Mouse (Mus musculus) testis, adult 2 months (tissue): Measurements from ENCODE around the gene Capza1. TPM values are rescaled to one million over a fixed set of nuclear protein-coding genes. Genes with fewer than 3 reads are reported as not detected.
"Not testable (repeated sequence)": the region's sequence is repeated elsewhere in the genome, so short reads cannot be mapped to it uniquely, and the experiment has no call there.

Experiments
- H3K27ac ChIP-seq: fragments of 200-500 bp; 2 replicates; pipeline ENCODE4 v1.5.1; 2012; ENCODE audit warnings: low read depth, low read length; ENCODE audit not compliant: control insufficient read depth, insufficient read depth
- H3K27me3 ChIP-seq: fragments of 200-500 bp; 2 replicates; pipeline ENCODE4 v1.6.1; 2012; ENCODE audit warnings: mild to moderate bottlenecking, low read length, moderate library complexity; ENCODE audit not compliant: control insufficient read depth, insufficient read depth
- H3K36me3 ChIP-seq: fragments of 200-500 bp; 2 replicates; pipeline ENCODE4 v1.6.1; 2012; ENCODE audit warnings: mild to moderate bottlenecking, low read length; ENCODE audit not compliant: control insufficient read depth, insufficient read depth
- H3K4me1 ChIP-seq: fragments of 200-500 bp; 2 replicates; pipeline ENCODE4 v1.6.1; 2012; ENCODE audit warnings: low read length; ENCODE audit not compliant: control insufficient read depth, insufficient read depth
- H3K4me3 ChIP-seq: fragments of 200-500 bp; 2 replicates; pipeline ENCODE4 v1.5.1; 2012; ENCODE audit warnings: low read depth, mild to moderate bottlenecking, low read length, moderate library complexity, mixed read lengths; ENCODE audit not compliant: control insufficient read depth
- CTCF ChIP-seq: fragments of 200-500 bp; IDR thresholded peaks from 2 replicates; pipeline ENCODE4 v1.5.1; 2012; ENCODE audit warnings: low read depth, mild to moderate bottlenecking, inconsistent platforms, low read length, moderate library complexity; ENCODE audit not compliant: control insufficient read depth, insufficient read depth, insufficient replicate concordance
- POLR2A ChIP-seq: fragments of 200-500 bp; IDR thresholded peaks from 2 replicates; pipeline ENCODE4 v1.6.1; 2012; ENCODE audit warnings: low read depth, mild to moderate bottlenecking, inconsistent platforms, low read length, moderate library complexity; ENCODE audit not compliant: control insufficient read depth
- polyA plus RNA-seq: library from polyadenylated mRNA; depleted of rRNA; stranded (reverse); fragments of >200 nt; gene quantifications from 2 replicates; pipeline ENCODE4 v1.2.3, GENCODE M21; 2012

Gene Capza1
- polyA plus RNA-seq, 1 experiment = 84.4 TPM

DNA sequence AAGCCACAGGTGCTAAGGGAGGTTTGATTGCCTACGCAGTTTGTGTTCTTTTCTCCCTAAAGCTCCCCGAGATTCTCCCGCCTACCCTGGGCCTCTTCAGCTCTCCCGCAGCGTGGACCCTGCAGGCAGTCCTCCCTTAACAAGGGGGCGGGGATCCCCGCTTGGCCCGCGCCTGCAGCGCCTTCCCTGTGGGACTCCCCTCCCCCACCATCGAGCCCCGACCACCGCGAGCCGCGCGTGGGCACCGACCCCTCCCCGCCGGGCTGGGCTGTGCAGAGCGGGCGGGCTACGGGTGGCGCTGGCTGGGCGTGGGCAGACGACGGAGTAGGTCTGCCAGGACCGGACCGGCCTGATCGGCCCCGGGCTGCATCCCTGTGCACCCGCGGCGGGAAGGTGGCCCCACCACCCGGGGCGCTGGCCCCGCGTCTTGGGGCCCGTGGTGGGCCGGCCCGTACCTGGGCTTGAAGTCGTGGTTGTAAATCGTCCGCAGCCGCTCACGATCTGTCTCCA, 46.8 kb downstream of the Capza1 start:
- Histone ChIP-seq H3K27ac (peak overlapping the region; percentile 89), H3K4me1 (peaks cover 16% of the 10 kb centered on the region), H3K4me3 (peak overlapping the region; percentile 91), H3K27me3 (no peaks in the 10 kb centered on the region), H3K36me3 (peaks cover 1% of the 10 kb centered on the region; the same call in 1 of the 2 replicates)
- TF ChIP-seq POLR2A = no peak
- no peak for TF ChIP-seq CTCF

DNA sequence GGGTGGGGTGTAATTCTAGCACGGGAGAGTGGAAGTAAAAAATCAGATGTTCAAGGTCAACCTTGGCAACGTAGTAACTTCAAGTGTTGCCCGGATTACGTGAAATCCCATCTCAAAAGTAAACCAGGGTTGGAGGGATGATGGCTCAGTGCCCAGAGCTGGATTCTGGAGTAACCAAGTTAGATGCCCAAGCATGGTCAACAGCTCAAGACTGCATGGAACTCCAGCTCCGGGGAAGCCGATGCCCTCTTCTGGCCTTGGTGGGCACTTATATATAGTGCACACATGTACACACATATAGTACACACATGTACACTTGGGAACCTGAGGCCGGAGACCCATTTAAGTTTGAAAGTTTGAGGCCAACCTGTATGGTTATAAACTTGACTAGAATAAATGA, 48.2 kb downstream of the Capza1 start:
- Histone ChIP-seq H3K27me3 (no peaks in the 10 kb centered on the region), H3K4me3 (no peak overlapping the region), H3K27ac (peak overlapping the region; percentile 5; the same call in 1 of the 2 replicates), H3K36me3 (no peaks in the 10 kb centered on the region), H3K4me1 (peaks cover 16% of the 10 kb centered on the region)
- TF ChIP-seq POLR2A (no peak), CTCF (no peak)

DNA sequence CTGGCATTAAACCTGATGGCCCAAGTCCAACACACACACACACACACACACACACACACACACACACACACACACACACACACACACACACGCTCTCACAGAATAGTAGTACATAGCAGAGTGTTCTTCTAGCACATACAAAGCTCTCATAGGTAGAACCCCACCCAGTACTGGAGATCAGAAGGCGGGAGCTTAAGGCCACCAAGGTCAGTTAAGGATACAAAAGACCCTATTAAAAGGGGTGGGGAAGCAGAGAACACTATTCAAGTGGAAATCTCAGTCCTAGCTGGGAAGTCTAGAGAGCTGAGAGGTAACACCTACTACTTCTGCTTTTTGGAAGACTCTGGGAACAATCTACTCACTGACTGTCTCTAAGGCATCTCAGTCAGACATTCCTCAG, 49.0 kb downstream of the Capza1 start:
- no peak overlapping the region for H3K4me3 ChIP-seq
- H3K27ac ChIP-seq = no peak overlapping the region
- peaks cover 16% of the 10 kb centered on the region for H3K4me1 ChIP-seq
- H3K27me3 ChIP-seq = no peaks in the 10 kb centered on the region
- TF ChIP-seq CTCF (no peak), POLR2A (no peak)
- H3K36me3 ChIP-seq = no peaks in the 10 kb centered on the region

DNA sequence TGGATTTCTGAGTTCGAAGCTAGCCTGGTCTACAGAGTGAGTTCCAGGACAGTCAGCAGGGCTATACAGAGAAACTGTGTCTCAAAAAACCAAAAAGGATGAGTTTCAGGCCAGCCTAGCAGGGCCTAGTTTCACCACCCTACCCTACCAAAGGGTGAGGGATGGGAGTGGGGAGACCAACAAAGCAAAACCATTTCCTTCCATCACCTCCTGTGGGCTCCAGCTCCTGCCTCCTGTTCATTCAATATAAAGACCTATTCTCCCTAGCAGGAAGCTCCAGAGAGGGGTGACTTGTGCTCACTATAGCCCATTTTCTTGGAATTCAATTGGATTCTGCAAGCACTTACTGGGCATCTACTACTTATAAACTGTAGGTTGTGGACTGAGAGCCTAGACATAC, 49.6 kb downstream of the Capza1 start:
- peaks cover 16% of the 10 kb centered on the region for H3K4me1 ChIP-seq
- no peak overlapping the region for H3K4me3 ChIP-seq
- no peak for TF ChIP-seq POLR2A
- TF ChIP-seq CTCF = no peak
- no peaks in the 10 kb centered on the region for H3K27me3 ChIP-seq
- H3K36me3 ChIP-seq = no peaks in the 10 kb centered on the region
- H3K27ac ChIP-seq = no peak overlapping the region

DNA sequence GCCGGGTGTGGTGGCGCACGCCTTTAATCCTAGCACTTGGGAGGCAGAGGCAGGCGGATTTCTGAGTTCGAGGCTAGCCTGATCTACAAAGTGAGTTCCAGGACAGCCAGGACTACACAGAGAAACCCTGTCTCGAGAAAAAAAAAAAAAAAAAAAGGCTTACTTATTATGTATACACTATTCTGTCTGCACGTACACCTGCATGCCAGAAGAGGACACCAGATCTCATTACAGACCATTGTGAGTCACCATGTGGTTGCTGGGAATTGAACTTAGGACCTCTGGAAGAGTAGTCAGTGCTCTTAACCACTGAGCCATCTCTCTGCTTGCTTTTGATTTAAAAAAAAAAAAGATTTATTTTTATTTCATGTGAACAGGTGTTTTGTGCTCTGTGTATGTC, 51.1 kb downstream of the Capza1 start:
- peaks cover 11% of the 10 kb centered on the region for H3K4me1 ChIP-seq
- not testable (repeated sequence) for H3K27me3 ChIP-seq, H3K4me3 ChIP-seq, H3K36me3 ChIP-seq, H3K27ac ChIP-seq

DNA sequence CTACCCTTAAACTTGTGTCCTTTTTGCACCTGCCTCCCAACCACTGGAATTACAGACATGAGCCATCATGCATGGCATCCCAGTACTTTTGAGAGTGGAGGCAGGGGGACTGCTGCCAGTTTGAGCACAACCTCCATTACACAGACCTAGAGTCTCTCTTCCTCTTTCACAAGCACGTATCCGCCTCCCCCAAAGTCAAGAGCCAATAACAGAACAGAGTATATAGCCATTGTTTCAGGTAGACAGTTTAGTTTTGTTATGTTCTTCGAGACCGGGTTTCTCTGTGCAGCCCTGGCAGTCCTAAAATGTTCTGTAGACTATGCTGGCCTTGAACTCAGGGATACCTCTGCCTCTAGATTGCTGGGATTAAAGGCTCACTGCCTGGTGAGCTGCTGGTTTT, 52.1 kb downstream of the Capza1 start:
- Histone ChIP-seq H3K27ac (no peak overlapping the region), H3K4me3 (no peak overlapping the region), H3K36me3 (no peaks in the 10 kb centered on the region), H3K27me3 (no peaks in the 10 kb centered on the region), H3K4me1 (peaks cover under 1% of the 10 kb centered on the region)
- TF ChIP-seq POLR2A (no peak), CTCF (no peak)

DNA sequence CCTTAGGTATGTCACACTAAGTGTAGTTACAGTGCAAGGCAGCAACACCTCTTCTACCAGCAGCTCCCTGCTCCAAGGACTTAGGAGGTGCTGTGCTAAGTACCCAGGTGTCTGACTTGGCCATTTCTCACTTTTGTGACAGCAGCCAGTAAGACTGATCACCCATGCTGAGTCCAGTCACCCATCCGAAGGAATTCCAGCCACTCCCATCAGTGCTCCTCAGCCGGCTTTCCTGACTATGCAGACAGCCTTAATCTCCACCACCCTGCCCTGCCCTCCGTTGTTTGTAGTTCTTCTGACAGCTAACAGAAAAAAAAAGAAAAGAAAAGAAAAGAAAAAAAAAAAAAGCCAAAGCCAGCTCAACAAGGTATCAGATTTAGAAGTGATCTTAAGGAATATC, 52.6 kb downstream of the Capza1 start:
- no peak overlapping the region for H3K27ac ChIP-seq
- no peak for TF ChIP-seq CTCF
- TF ChIP-seq POLR2A = no peak
- no peak overlapping the region for H3K4me3 ChIP-seq

DNA sequence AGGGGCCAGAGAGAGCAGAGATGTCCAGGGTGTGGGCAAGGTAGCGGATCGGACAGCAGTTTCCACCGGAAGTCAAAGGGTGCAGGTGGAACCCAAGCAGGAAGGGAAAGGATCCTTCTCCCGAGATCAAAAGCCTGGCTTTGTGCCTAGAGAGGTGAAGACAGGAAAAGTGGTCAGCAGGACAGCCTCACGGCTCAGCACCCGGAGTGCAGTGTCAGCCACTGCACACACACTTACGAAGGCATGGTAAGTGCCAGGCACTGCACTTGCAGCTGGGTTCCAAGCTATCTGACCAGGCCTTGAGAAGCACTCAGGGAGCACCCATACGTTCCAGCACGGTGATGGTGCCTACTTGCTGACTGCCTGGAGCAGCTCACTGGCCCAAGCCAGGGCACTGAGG, 58.8 kb downstream of the Capza1 start:
- no peak overlapping the region for H3K4me3 ChIP-seq
- TF ChIP-seq POLR2A (no peak), CTCF (no peak)

More for the DNA sequence above, 52.6 kb downstream of the Capza1 start:
- Histone ChIP-seq H3K36me3 (no peaks in the 10 kb centered on the region), H3K27me3 (no peaks in the 10 kb centered on the region), H3K4me1 (no peaks in the 10 kb centered on the region)

More for the DNA sequence above, 58.8 kb downstream of the Capza1 start:
- Histone ChIP-seq H3K4me1 (no peaks in the 10 kb centered on the region), H3K27me3 (no peaks in the 10 kb centered on the region), H3K36me3 (no peaks in the 10 kb centered on the region), H3K27ac (no peak overlapping the region)
